Mouse (Mus musculus): Measurements from ENCODE around the gene Lce1l.
"Not testable (repeated sequence)": the region's sequence is repeated elsewhere in the genome, so short reads cannot be mapped to it uniquely, and the experiment has no call there.

Gene Lce1l

DNA sequence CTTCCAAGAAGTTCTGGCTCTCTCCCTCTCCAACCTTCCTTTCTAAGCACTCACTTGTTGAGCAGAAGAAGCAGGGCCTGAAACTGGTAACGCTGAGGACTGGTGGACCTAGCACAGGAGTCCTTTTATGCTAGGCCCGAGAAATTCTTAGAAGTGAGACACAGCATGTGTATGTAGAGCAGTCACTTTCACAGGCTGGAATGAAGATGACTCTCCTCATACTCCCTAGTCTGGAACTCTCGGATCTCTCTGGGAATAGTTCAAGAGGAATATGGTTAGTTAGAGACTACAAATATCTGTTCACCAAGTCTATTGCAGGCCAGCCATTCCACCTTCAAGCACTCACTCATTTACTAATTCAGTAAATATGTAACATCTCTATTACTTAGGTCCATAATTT, at the start of gene Lce1l:
Gene Lce1l, minus strand, starts transcription at position 101 of the 400 bp plus-strand sequence.
- no peak for DNase-seq

- no peak for DNase-seq
Measured at GRCm38 (mm10) chr3:92894489-92894888, 43.4 kb upstream of the Lce1l start.

DNA sequence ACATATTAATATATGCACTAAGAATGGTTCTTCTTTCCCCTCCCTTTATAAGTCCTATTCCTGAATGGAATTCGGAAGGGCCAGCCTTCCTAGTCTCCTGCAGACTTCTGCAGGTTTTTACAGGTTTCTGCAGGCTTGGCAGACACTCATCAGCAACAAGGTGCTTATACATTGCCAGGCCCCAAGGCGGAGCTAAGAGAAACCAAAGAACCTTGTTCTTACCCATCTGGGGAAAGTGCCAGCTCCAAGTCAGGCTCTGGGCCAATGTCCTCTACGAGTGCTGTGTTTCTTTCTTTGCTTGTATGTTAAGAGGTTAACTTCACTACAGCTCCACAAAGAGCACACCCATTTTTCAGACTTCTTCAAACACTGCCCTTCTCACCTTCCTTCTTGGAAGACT, 43.0 kb upstream of the Lce1l start:
- peak; percentile 49 to 63 for DNase-seq

- no peak for DNase-seq
Measured at GRCm38 (mm10) chr3:92874180-92874579, 23.1 kb upstream of the Lce1l start.

DNA sequence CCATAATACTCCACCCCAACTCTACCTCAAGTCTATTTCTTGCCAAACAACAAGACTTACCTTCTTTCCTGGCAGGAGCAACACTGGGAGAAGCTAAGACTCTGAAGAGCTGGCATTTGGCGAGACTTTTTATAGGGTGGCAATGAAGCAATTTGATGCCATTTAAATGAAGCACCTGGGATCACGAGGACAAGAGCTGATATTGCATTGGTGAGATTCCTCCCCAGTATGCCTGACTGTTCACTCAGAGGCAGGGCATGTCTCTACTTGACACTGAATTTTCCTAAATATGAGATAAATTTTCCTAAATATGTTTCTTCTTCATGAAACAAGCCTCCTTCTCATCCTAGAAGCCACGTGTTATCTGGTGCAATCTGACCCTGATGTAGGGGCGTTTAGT, 19.0 kb upstream of the Lce1l start, which contains the start of gene 2310050C09Rik:
Gene 2310050C09Rik, minus strand, starts transcription at position 101 of the 400 bp plus-strand sequence.
- no peak for DNase-seq

- DNase-seq: no peak
Measured at GRCm38 (mm10) chr3:92827108-92827507, 24.0 kb downstream of the Lce1l start, which contains the start of gene Kprp. Gene Kprp, minus strand, starts transcription at chr3:92827247.

- DNase-seq: no peak
Measured at GRCm38 (mm10) chr3:92825808-92826207, 25.3 kb downstream of the Lce1l start.

- DNase-seq: not testable (repeated sequence)
Measured at GRCm38 (mm10) chr3:92816036-92816435, 35.0 kb downstream of the Lce1l start.

DNA sequence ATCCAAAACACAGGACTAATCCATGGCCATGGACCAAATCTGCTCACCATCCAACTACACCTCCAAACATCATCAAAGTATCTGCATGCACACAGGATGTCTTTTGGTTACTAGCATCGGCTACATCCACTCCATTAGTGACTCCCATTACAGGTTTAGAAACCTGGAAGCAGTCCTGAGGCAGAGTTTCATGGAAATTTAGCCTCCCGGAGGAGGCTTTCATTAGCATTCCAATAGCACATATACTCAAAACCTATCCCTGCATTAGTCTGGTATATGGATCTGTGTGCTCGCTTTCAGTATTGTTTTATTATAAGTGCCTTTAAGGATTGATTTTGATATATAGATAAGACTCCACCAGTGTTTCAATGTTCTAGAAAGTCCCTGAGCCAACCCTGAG, 35.5 kb downstream of the Lce1l start:
- no peak for DNase-seq

- no peak for DNase-seq
Measured at GRCm38 (mm10) chr3:92807791-92808190, 43.3 kb downstream of the Lce1l start, which contains the start of gene Lce1k. Gene Lce1k, minus strand, starts transcription at chr3:92807891.
